Mouse (Mus musculus) spleen, adult 2 months (tissue): ENCODE data around the gene Pitx2.

Experiments
- CTCF ChIP-seq: fragments of 200-500 bp; IDR thresholded peaks from 2 replicates; pipeline ENCODE4 v1.5.1; 2011; ENCODE audit warnings: mild to moderate bottlenecking, inconsistent platforms; ENCODE audit not compliant: insufficient read depth, insufficient read length, insufficient replicate concordance; ENCODE audit errors: extremely low read depth
- POLR2A ChIP-seq: fragments of 200-500 bp; IDR thresholded peaks from 2 replicates; pipeline ENCODE4 v1.6.1; 2011; ENCODE audit warnings: low read depth, low read length, inconsistent platforms

DNA sequence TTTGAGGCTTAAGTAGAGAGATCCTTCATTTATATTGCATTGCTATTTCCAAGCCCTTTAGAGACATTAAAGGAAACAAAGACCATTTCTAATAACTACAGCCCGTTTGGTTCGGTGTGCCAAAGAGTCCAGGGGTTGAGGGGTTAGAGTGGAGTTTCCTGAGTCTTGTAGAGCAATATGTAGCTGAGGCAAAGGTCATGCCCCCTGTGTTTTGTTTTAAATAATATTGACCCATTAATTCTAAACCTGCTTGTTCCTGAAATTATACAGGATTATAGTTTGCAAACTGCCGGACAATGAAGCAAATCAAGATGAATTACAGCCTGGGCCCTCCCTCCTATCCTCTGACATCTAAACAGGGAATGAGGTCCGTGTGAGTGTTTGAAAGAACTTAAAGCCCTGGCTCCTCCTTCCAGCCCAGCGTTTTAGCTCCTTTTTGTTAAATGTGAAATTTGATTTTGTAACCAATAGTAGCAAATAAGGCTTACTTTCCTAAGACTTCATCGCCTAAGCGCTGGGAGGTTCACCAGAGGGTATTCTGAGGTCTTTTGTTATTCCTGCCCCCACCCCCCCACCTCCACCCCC, 20.5 kb downstream of the Pitx2 start:
- TF ChIP-seq CTCF, result no peak
- no peak for TF ChIP-seq POLR2A
